Mouse (Mus musculus): Measurements from ENCODE around the gene Kcnk5. TPM values are rescaled to one million over a fixed set of nuclear protein-coding genes. Genes with fewer than 3 reads are reported as not detected.

Gene Kcnk5
- total and polyA plus RNA-seq, 3 experiments: 9.3 to 10.9 TPM; not detected in 1

DNA sequence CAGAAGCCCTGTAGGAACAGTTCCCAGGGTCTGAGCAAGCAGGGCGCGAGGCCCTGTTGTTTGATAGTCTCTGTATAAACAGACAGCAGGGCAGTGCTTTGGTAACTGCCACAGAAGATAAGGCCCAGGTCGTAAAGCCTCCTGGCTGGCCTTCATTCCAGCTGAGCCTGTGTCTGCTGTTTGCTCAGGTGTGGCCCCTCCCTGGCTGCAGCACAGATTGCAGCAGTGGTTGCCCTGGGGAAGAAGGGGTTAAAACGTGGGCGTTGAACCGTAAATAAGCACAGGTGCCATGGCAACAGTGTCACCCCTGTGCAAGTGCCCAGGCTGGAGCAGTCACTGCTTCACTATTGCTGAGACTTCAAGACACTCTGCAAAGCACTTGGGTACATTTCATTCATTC is 26.8 kb upstream of the Kcnk5 start:
- no peak for TF ChIP-seq GATA1 (IDR thresholded peaks at IDR 0.05; ENCODE audit: low read depth, low read length)
- TF ChIP-seq GABPA (IDR thresholded peaks at IDR 0.05; ENCODE audit: low read depth, low read length): no peak
- no peak for TF ChIP-seq CTCF (IDR thresholded peaks at IDR 0.05 in 2 of 3, conservative IDR thresholded peaks at IDR 0.05 in 1 of 3; ENCODE audit: control insufficient read depth in 1 of 3, insufficient read depth in 1 of 3, low read depth in 2 of 3, low read length in 3 of 3, poor library complexity in 1 of 3, severe bottlenecking in 1 of 3)
- no peak for TF ChIP-seq E2F4 (IDR thresholded peaks at IDR 0.05; ENCODE audit: borderline replicate concordance, low read depth, low read length)
- no peak for TF ChIP-seq POLR2AphosphoS2 (IDR thresholded peaks at IDR 0.05; ENCODE audit: low read length)
- no peak for TF ChIP-seq BHLHE40 (IDR thresholded peaks at IDR 0.05; ENCODE audit: borderline replicate concordance, low read depth, low read length)
- TF ChIP-seq NELFE (IDR thresholded peaks at IDR 0.05; ENCODE audit: low read depth, low read length): no peak
- TF ChIP-seq ETS1 (IDR thresholded peaks at IDR 0.05; ENCODE audit: low read depth, low read length): no peak
- no peak for TF ChIP-seq MEF2A (IDR thresholded peaks at IDR 0.05; ENCODE audit: extremely low read depth, insufficient replicate concordance, low read depth, low read length, poor library complexity, severe bottlenecking)
- no peak for TF ChIP-seq MYC (IDR thresholded peaks at IDR 0.05; ENCODE audit: low read depth, low read length)
- no peak for TF ChIP-seq KAT2A (conservative IDR thresholded peaks at IDR 0.05; ENCODE audit: low read depth, low read length)
- DNase-seq (ENCODE audit: low read depth, low spot score): no peak
- no peak overlapping the region for H3K27ac ChIP-seq (ENCODE audit: control insufficient read depth, low read depth, low read length)

DNA sequence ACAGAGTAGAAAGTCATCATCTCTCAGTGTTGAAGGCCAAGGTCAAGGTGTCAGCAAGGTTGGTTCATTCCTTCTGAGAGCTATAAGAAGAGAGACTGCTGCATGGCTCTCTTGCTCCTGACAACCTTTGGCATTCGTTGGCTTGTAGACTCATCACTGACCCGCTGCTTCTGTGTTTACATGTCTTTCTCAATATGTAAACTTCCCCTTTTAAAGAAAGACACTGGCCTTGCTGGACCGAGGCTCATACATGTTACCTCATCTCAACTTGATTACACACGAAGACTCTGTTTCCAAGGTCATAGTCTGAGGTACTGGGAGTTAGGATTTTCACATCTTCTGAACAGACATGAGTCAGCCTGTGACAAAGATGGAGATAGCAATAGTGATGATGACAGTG is 24.1 kb upstream of the Kcnk5 start:
- peaks cover 0 to 5% of the 10 kb centered on the region in 2 experiments; a peak in 1 of 4 replicates for H3K4me1 ChIP-seq (ENCODE audit: control insufficient read depth in 1 of 2, insufficient read depth in 2 of 2, low read length in 2 of 2)
- H3K27me3 ChIP-seq (ENCODE audit: control insufficient read depth in 1 of 2, insufficient read depth in 2 of 2, low read length in 2 of 2): no peaks in the 10 kb centered on the region
- H3K36me3 ChIP-seq (ENCODE audit: control insufficient read depth in 1 of 2, insufficient read depth in 2 of 2, low read length in 2 of 2): peaks cover 0 to 4% of the 10 kb centered on the region in 2 experiments; a peak in 1 of 4 replicates
- TF ChIP-seq TBP (IDR thresholded peaks at IDR 0.05; ENCODE audit: low read depth, low read length) (no peak), USF2 (IDR thresholded peaks at IDR 0.05; ENCODE audit: borderline replicate concordance in 1 of 2, insufficient read depth in 1 of 2, low read depth in 1 of 2, low read length in 2 of 2) (no peak), POLR2AphosphoS5 (IDR thresholded peaks at IDR 0.05; ENCODE audit: borderline replicate concordance, low read depth, low read length) (no peak), ELF1 (IDR thresholded peaks at IDR 0.05; ENCODE audit: low read depth, low read length) (no peak), USF1 (IDR thresholded peaks at IDR 0.05; ENCODE audit: low read depth, low read length) (no peak), RCOR1 (IDR thresholded peaks at IDR 0.05; ENCODE audit: low read depth, low read length) (no peak), MYB (IDR thresholded peaks at IDR 0.05; ENCODE audit: low read depth, low read length) (no peak), POLR2AphosphoS2 (IDR thresholded peaks at IDR 0.05; ENCODE audit: low read length) (no peak), JUND (IDR thresholded peaks at IDR 0.05; ENCODE audit: low read depth, low read length) (no peak)
- H3K9ac ChIP-seq (ENCODE audit: control insufficient read depth, low read depth, low read length, poor library complexity, severe bottlenecking): no peak overlapping the region
- no peak overlapping the region for H3K27ac ChIP-seq (ENCODE audit: control insufficient read depth, low read depth, low read length)
- H3K79me2 ChIP-seq (ENCODE audit: control insufficient read depth, insufficient read depth, low read length, poor library complexity): no peaks in the 10 kb centered on the region
- H3K9me3 ChIP-seq (replicated peaks; ENCODE audit: insufficient read depth, low read length): no peaks in the 10 kb centered on the region
- H3K4me3 ChIP-seq (ENCODE audit: control insufficient read depth in 1 of 2, insufficient read depth in 1 of 2, low read depth in 2 of 2, low read length in 2 of 2): no peak overlapping the region
- DNase-seq (ENCODE audit: low read depth, low spot score): no peak

More for the DNA sequence above, 26.8 kb upstream of the Kcnk5 start:
- Histone ChIP-seq H3K36me3 (ENCODE audit: control insufficient read depth in 1 of 2, insufficient read depth in 2 of 2, low read length in 2 of 2) (peaks cover 0 to 4% of the 10 kb centered on the region in 2 experiments; a peak in 2 of 4 replicates), H3K4me3 (ENCODE audit: control insufficient read depth in 1 of 2, insufficient read depth in 1 of 2, low read depth in 2 of 2, low read length in 2 of 2) (no peak overlapping the region), H3K4me1 (ENCODE audit: control insufficient read depth in 1 of 2, insufficient read depth in 2 of 2, low read length in 2 of 2) (peaks cover 2 to 15% of the 10 kb centered on the region in 2 experiments; a peak in 3 of 4 replicates), H3K9me3 (replicated peaks; ENCODE audit: insufficient read depth, low read length) (no peaks in the 10 kb centered on the region), H3K79me2 (ENCODE audit: control insufficient read depth, insufficient read depth, low read length, poor library complexity) (no peaks in the 10 kb centered on the region), H3K27me3 (ENCODE audit: control insufficient read depth in 1 of 2, insufficient read depth in 2 of 2, low read length in 2 of 2) (no peaks in the 10 kb centered on the region; a peak in 1 of 4 replicates), H3K9ac (ENCODE audit: control insufficient read depth, low read depth, low read length, poor library complexity, severe bottlenecking) (no peak overlapping the region)

Measured in MEL (cell line).